Mouse (Mus musculus) left cerebral cortex, postnatal 14 days (tissue): ENCODE results near the gene Aurkc. TPM values are rescaled to one million over a fixed set of nuclear protein-coding genes. Genes with fewer than 3 reads are reported as not detected.
"Not testable (repeated sequence)": the region's sequence is repeated elsewhere in the genome, so short reads cannot be mapped to it uniquely, and the experiment has no call there.

Experiments
- DNase-seq, 2 experiments: peaks; one replicate each; pipeline ENCODE4 v3.0.0; 2021 to 2022; ENCODE audit warnings: low spot score in 2 of 2, mixed read lengths in 1 of 2
- intact Hi-C: fragments of 180-260 bp; cut with DNase I; formaldehyde crosslinking; loops from one replicate; pipeline ENCODE4 v1.15.1; 2025
- long read RNA-seq, 2 experiments: library from polyadenylated mRNA; stranded (forward); transcript quantifications; one replicate each; pipeline ENCODE4 v2.0.0; 2021
- total RNA-seq, 2 experiments: library from RNA; stranded (reverse); gene quantifications; 2 replicates each; pipeline ENCODE4 v1.2.3; 2021

Aurkc gene
- total RNA-seq, result not detected
- long read RNA-seq, experiment 1, result 0 reads
- long read RNA-seq, experiment 2, result 0 reads

GRCm38 (mm10) chr7:6995251-6995650, at the start of gene Aurkc:
Gene Aurkc, plus strand, starts transcription at chr7:6995300.
- intact Hi-C loops, DNase-seq: not testable (repeated sequence)

GRCm38 (mm10) chr7:6948061-6948460, 47.0 kb upstream of the Aurkc start:
- DNase-seq, intact Hi-C loops: not testable (repeated sequence)

GRCm38 (mm10) chr7:6956576-6956975, 38.5 kb upstream of the Aurkc start:
- DNase-seq, result no peak
- intact Hi-C loops, result no loop called here

- no peak for DNase-seq
- intact Hi-C loops, result no loop called here
These were observed 36.5 kb upstream of the Aurkc start for GRCm38 (mm10) chr7:6958574-6958973.

- intact Hi-C loops, result no loop called here
- DNase-seq, result no peak
These were observed 21.5 kb upstream of the Aurkc start for GRCm38 (mm10) chr7:6973566-6973965.

- intact Hi-C loops, result no loop called here
These were observed 18.2 kb upstream of the Aurkc start for GRCm38 (mm10) chr7:6976890-6977289.

GRCm38 (mm10) chr7:6998914-6999313, 3.8 kb downstream of the Aurkc start:
- DNase-seq, intact Hi-C loops: not testable (repeated sequence)

More at GRCm38 (mm10) chr7:6976890-6977289, 18.2 kb upstream of the Aurkc start:
- DNase-seq, result no peak

- intact Hi-C loops, DNase-seq: not testable (repeated sequence)
These were observed 10.3 kb downstream of the Aurkc start for GRCm38 (mm10) chr7:7005441-7005840.

- intact Hi-C loops, result no loop called here
These were observed 32.3 kb downstream of the Aurkc start for GRCm38 (mm10) chr7:7027445-7027844.

GRCm38 (mm10) chr7:7049659-7050320, 54.7 kb downstream of the Aurkc start:
- intact Hi-C loops, DNase-seq: not testable (repeated sequence)

More at GRCm38 (mm10) chr7:7027445-7027844, 32.3 kb downstream of the Aurkc start:
- DNase-seq, result no peak

Other genes with a start within 250 kb of the Aurkc start
- 10 to 100 TPM; 11.8 to 13.0 TPM for gene Zfp954, start 126.2 kb downstream of the Aurkc start, total RNA-seq
- 1 to 10 TPM; 1.5 to 2.0 TPM for gene Zfp773, start 141.5 kb downstream of the Aurkc start, total RNA-seq
- gene Zfp418, start 176.0 kb downstream of the Aurkc start, total RNA-seq, result 1 to 10 TPM; 5.0 to 6.2 TPM
- 1 to 10 TPM; 7.8 to 8.0 TPM for gene Zfp772, start 214.7 kb downstream of the Aurkc start, total RNA-seq